Mouse (Mus musculus): ENCODE results near the gene Exoc4. TPM values are rescaled to one million over a fixed set of nuclear protein-coding genes. Genes with fewer than 3 reads are reported as not detected.

The Exoc4 gene
- polyA plus RNA-seq (2012; rRNA removed) = 4.7 and 5.4 TPM in 2 replicates

GRCm38 (mm10) chr6:33248894-33249758, at the start of gene Exoc4:
Gene Exoc4, plus strand, starts transcription at chr6:33249085.

Other genes with a start within 250 kb of the Exoc4 start
- 44.3 and 71.8 TPM in 2 replicates for gene Chchd3, start 188.8 kb upstream of the Exoc4 start, polyA plus RNA-seq (2012; rRNA removed)

Data from ovary, adult 2 months (tissue).